Mouse (Mus musculus) retina, postnatal 7 days (tissue): ENCODE measurements at regions not wholly inside any gene's neighbourhood (a gene's known extent, or its start where the extent isn't known, plus 50 kb on each side); places are given as distances from the start of the nearest gene placed in this dataset.

Experiments
- DNase-seq: peaks from one replicate; pipeline ENCODE4 v3.0.0-alpha.2; 2012; ENCODE audit warnings: low read depth, low spot score

DNA sequence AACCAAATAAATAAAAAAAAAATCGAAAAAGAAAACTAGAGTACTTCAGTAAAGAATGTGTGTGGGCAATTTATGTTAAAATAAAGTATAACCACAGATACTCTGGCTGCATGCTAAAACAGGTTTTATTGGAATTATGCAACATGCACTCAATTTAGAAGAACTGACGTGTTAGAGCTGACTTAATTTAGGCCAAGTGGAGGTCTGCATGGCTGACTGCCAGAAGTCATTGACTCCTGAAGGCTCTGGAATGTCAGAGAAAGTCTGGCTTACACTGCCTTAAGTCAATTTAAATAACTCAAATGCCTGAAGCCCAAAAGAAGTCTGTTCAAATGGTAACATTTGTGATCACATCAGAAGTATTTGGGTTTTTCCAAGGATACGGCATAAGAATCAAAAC lies 198.1 kb upstream of the Gm10192 start:
- no peak for DNase-seq

DNA sequence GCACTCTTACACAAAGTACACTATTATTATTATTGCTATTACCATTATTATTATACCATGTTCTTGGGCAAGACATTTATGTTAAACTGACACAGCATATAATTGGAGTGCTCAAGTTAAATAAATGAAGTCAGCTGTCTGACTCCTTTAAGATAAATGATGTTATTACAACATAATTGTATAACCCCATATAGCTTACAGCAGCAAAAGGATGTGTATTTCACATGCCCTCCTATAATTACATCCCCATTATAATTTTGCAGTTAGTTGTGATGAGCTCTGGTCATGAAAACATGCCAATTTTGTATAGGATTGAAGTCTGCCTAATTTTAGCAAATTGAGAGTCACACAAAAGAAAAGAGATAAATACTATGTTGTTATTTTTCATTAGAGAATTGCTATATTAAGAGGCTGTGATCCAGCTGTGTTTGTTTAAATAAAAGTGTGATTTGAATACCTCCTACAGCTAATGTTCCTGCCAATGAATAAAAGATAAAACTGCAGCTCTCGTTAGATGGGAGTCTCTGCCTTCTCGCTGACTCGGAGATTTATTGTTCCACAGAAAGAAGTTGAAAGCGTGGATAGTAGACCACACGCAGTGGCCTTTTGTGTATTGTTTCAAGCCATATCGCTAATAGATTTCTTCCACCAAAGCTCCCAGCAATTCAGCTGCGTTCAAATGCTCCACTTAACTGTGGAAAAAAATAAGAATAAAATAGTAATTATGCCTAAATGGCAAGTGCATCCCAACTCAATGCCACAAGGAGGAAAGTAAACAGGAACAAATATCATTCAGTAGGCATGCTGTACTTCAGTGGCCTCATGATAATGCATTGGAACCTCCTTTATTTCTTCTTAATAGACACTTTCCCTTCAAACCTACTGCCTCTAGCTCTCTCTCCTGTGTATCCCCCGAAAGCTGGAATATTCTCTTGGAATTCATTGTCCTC lies 194.9 kb upstream of the Gm10192 start:
- DNase-seq: no peak

DNA sequence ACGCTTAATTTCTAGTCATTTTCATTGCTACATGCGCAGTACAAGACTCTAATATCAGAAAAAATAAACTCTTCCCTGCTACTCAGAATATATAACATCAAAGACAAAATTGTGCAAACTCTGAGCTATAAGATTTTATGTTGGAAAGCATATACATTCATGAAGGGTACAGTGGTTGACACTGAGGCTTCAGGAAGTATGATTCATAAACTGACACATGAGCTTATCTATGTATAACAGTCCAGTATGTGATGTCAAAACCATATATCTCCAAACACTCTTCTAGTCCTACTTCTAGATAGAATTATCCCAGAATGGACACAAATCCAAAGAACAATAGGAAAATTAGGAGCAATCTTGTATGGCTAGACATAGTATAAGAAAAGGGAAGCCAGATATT lies 177.5 kb upstream of the Gm10192 start:
- DNase-seq: no peak

- DNase-seq: no peak
These were observed 175.0 kb upstream of the Gm10192 start for GRCm38 (mm10) chr4:97357958-97358357.

DNA sequence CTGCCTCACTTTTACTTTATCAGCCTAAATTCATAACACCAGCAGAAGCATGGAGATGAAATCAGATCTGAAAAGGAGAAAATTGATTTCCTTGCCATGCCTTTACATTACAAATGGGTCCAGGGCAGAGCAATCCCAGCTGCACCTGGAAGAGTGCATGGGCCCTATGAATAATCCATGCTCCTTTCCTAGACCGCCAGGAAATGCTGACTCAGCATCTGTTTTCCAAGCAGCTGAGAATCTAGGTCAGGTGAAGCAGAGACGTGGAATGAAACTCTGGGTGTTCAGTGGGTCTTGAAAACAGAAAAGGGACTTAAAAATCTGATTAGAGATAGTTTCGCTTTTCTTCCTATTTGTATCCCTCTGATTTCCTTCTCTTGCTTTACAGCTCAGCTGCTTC lies 163.8 kb upstream of the Gm10192 start:
- DNase-seq: peak; percentile 5

GRCm38 (mm10) chr4:97344335-97344734 lies 161.4 kb upstream of the Gm10192 start:
- DNase-seq: no peak

GRCm38 (mm10) chr4:97343378-97343777 lies 160.4 kb upstream of the Gm10192 start:
- no peak for DNase-seq
